Mouse (Mus musculus): ENCODE results near the gene Rflna. TPM values are rescaled to one million over a fixed set of nuclear protein-coding genes. Genes with fewer than 3 reads are reported as not detected.

Rflna gene
- total and polyA plus RNA-seq, 3 experiments, result 0.17 to 0.46 TPM; not detected in 1

GRCm38 (mm10) chr5:125057555-125058266 lies 54.7 kb downstream of the Rflna start:
- no peak overlapping the region for H3K27ac ChIP-seq (ENCODE audit: insufficient read depth, low read depth)
- peaks cover 17 to 80% of the 10 kb centered on the region in 2 experiments for H3K36me3 ChIP-seq (replicated peaks in 1 of 2; ENCODE audit: control insufficient read depth in 1 of 2, insufficient read depth in 1 of 2, low read length in 1 of 2)
- H3K9ac ChIP-seq (ENCODE audit: insufficient read depth, low read depth), result no peak overlapping the region
- no peak for DNase-seq (ENCODE audit: extremely low read depth)
- dilution Hi-C loops (cut with MboI; ENCODE audit: extremely low pct_ligation_motif_present, extremely low pct_unique_long_range_greater_than_20kb, low sequenced_read_pairs) (no loop called here), in situ Hi-C loops (cut with MboI; ENCODE audit: low pct_ligation_motif_present, low pct_unique_long_range_greater_than_20kb, low sequenced_read_pairs) (no loop called here)
- H3K4me1 ChIP-seq (ENCODE audit: control insufficient read depth in 1 of 2, insufficient read depth in 2 of 2), result peaks cover 28 to 80% of the 10 kb centered on the region in 2 experiments
- no peaks in the 10 kb centered on the region for H3K79me2 ChIP-seq (replicated peaks; ENCODE audit: control insufficient read depth, extremely low read depth, insufficient read depth, poor library complexity, severe bottlenecking)
- no peaks in the 10 kb centered on the region for H3K27me3 ChIP-seq (replicated peaks)
- H3K4me3 ChIP-seq (replicated peaks in 1 of 3; ENCODE audit: low read depth in 2 of 3, low read length in 2 of 3, poor library complexity in 1 of 3), result no peak overlapping the region
- H3K9me3 ChIP-seq (replicated peaks; ENCODE audit: low read length), result no peaks in the 10 kb centered on the region
- no peak overlapping the region for H3K4me2 ChIP-seq (ENCODE audit: insufficient read depth, low read depth, poor library complexity, severe bottlenecking)
- TF ChIP-seq BHLHE40 (IDR thresholded peaks at IDR 0.05; ENCODE audit: low read depth, low read length) (no peak), JUND (conservative IDR thresholded peaks at IDR 0.05; ENCODE audit: low read depth, low read length) (no peak), POLR2A (IDR thresholded peaks at IDR 0.05; ENCODE audit: low read depth, low read length) (no peak)

GRCm38 (mm10) chr5:125058267-125058668 lies 55.2 kb downstream of the Rflna start:
- Histone ChIP-seq H3K4me2 (ENCODE audit: insufficient read depth, low read depth, poor library complexity, severe bottlenecking) (no peak overlapping the region), H3K9ac (ENCODE audit: insufficient read depth, low read depth) (no peak overlapping the region), H3K27me3 (replicated peaks) (no peaks in the 10 kb centered on the region), H3K36me3 (replicated peaks in 1 of 2; ENCODE audit: control insufficient read depth in 1 of 2, insufficient read depth in 1 of 2, low read length in 1 of 2) (peaks cover 17 to 84% of the 10 kb centered on the region in 2 experiments), H3K79me2 (replicated peaks; ENCODE audit: control insufficient read depth, extremely low read depth, insufficient read depth, poor library complexity, severe bottlenecking) (no peaks in the 10 kb centered on the region), H3K4me3 (replicated peaks in 1 of 3; ENCODE audit: low read depth in 2 of 3, low read length in 2 of 3, poor library complexity in 1 of 3) (no peak overlapping the region), H3K9me3 (replicated peaks; ENCODE audit: low read length) (no peaks in the 10 kb centered on the region), H3K4me1 (ENCODE audit: control insufficient read depth in 1 of 2, insufficient read depth in 2 of 2) (peaks cover 24 to 79% of the 10 kb centered on the region in 2 experiments), H3K27ac (ENCODE audit: insufficient read depth, low read depth) (no peak overlapping the region)
- DNase-seq (ENCODE audit: extremely low read depth), result no peak
- in situ Hi-C loops (cut with MboI; ENCODE audit: low pct_ligation_motif_present, low pct_unique_long_range_greater_than_20kb, low sequenced_read_pairs) (no loop called here), dilution Hi-C loops (cut with MboI; ENCODE audit: extremely low pct_ligation_motif_present, extremely low pct_unique_long_range_greater_than_20kb, low sequenced_read_pairs) (no loop called here)
- TF ChIP-seq JUN (IDR thresholded peaks at IDR 0.05; ENCODE audit: insufficient read depth, low read depth, low read length), result no peak
- TF ChIP-seq CHD2 (IDR thresholded peaks at IDR 0.05; ENCODE audit: low read length), result no peak
- no peak for TF ChIP-seq PAX5 (IDR thresholded peaks at IDR 0.05; ENCODE audit: low read length)
- no peak for TF ChIP-seq ZMIZ1 (IDR thresholded peaks at IDR 0.05; ENCODE audit: low read depth, low read length)
- TF ChIP-seq MXI1 (IDR thresholded peaks at IDR 0.05; ENCODE audit: low read depth, low read length), result no peak
- no peak for TF ChIP-seq IRF4 (IDR thresholded peaks at IDR 0.05; ENCODE audit: low read depth, low read length)
- no peak for TF ChIP-seq SMC3 (IDR thresholded peaks at IDR 0.05; ENCODE audit: low read depth, low read length)
- TF ChIP-seq RCOR1 (conservative IDR thresholded peaks at IDR 0.05; ENCODE audit: low read depth, low read length), result no peak
- TF ChIP-seq EP300 (IDR thresholded peaks at IDR 0.05; ENCODE audit: low read length), result no peak
- no peak for TF ChIP-seq SIN3A (IDR thresholded peaks at IDR 0.05; ENCODE audit: low read length)
- TF ChIP-seq UBTF (IDR thresholded peaks at IDR 0.05; ENCODE audit: low read depth, low read length), result no peak
- TF ChIP-seq ZKSCAN1 (IDR thresholded peaks at IDR 0.05; ENCODE audit: borderline replicate concordance, low read depth, low read length), result no peak
- TF ChIP-seq RAD21 (IDR thresholded peaks at IDR 0.05; ENCODE audit: low read depth, low read length), result no peak
- no peak for TF ChIP-seq USF2 (conservative IDR thresholded peaks at IDR 0.05; ENCODE audit: low read depth, low read length)
- TF ChIP-seq NELFE (IDR thresholded peaks at IDR 0.05; ENCODE audit: low read depth, low read length), result no peak
- no peak for TF ChIP-seq MAZ (IDR thresholded peaks at IDR 0.05; ENCODE audit: low read depth, low read length)
- no peak for TF ChIP-seq TCF12 (IDR thresholded peaks at IDR 0.05; ENCODE audit: low read depth, low read length)
- no peak for TF ChIP-seq POLR2AphosphoS2 (IDR thresholded peaks at IDR 0.05; ENCODE audit: low read depth, low read length)
- no peak for TF ChIP-seq GABPA (IDR thresholded peaks at IDR 0.05; ENCODE audit: insufficient replicate concordance, low read depth, low read length)

Other genes with a start within 250 kb of the Rflna start
- 0.34 and 0.76 TPM in 2 replicates for gene Ccdc92, start 140.8 kb upstream of the Rflna start, total RNA-seq (2012; rRNA removed)
- gene Ccdc92, start 140.8 kb upstream of the Rflna start, total RNA-seq (2014; rRNA removed), result 0.28 and 0.75 TPM in 2 replicates
- gene Ccdc92, start 140.8 kb upstream of the Rflna start, polyA plus RNA-seq (2012; ENCODE audit: insufficient read length, low read depth), result 1.4 and 1.5 TPM in 2 replicates
- 7.1 and 7.4 TPM in 2 replicates for gene Zfp664, start 140.5 kb upstream of the Rflna start, total RNA-seq (2012; rRNA removed)
- 13.4 and 14.3 TPM in 2 replicates for gene Zfp664, start 140.5 kb upstream of the Rflna start, total RNA-seq (2014; rRNA removed)
- gene Zfp664, start 140.5 kb upstream of the Rflna start, polyA plus RNA-seq (2012; ENCODE audit: insufficient read length, low read depth), result 12.3 and 12.7 TPM in 2 replicates
- gene Ncor2, start 176.0 kb downstream of the Rflna start, total RNA-seq (2012; rRNA removed), result 7.2 and 10.8 TPM in 2 replicates
- 2.5 and 3.9 TPM in 2 replicates for gene Ncor2, start 176.0 kb downstream of the Rflna start, total RNA-seq (2014; rRNA removed)
- 37.7 and 44.7 TPM in 2 replicates for gene Ncor2, start 176.0 kb downstream of the Rflna start, polyA plus RNA-seq (2012; ENCODE audit: insufficient read length, low read depth)